10 mouse cellular contexts compared by ENCODE assay signal in the genomic region with DNA sequence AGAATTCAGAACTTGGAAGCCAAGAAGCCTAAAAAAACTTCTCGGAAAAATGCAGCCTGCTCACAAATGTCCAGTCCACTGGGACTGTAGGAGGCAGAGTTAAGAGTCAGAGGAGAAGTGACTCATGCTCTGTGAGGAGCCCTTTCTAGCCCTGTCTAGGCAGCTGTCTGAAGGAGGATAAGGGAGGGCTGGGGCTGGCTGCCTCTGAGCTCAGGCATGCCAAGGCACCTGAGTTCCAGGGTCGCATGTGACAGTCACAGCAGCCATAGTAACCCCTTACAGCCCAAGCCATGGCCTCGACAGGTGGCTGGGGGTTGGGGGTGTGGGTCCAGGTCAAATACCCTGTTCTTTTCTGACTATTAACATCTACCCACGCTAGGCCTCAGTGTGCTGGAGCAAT. TPM values are rescaled to one million over a fixed set of nuclear protein-coding genes. Genes with fewer than 3 reads are reported as not detected.
DNase-seq lines count a peak whose midpoint lies in the region; ATAC-seq lines count a peak whose summit lies in the region.
"Had no signal": no experiment of that assay in that cellular context is flagged by ENCODE, and none has a peak within 500 bp of the region (broad histone marks: within the 10 kb centered on the region; RNA-seq: fewer than 3 reads in every experiment).

No protein-coding gene starts in this region.

- peaks cover 45% of the 10 kb centered on the region for H3K4me1 ChIP-seq in megakaryocyte, embryonic 14.5 days
- no peaks in the 10 kb centered on the region for H3K4me1 ChIP-seq in hindbrain, embryonic 11.5 days (replicated peaks; ENCODE audit: control insufficient read depth, insufficient read depth, low read length)

- no peak overlapping the region for H3K27ac ChIP-seq in hindbrain, embryonic 11.5 days (ENCODE audit: low read depth, low read length)

- H3K36me3 ChIP-seq in megakaryocyte, embryonic 14.5 days (replicated peaks; ENCODE audit: low read length) = peaks cover 53% of the 10 kb centered on the region
- H3K36me3 ChIP-seq in hindbrain, embryonic 11.5 days (ENCODE audit: control insufficient read depth, insufficient read depth, low read length) = no peaks in the 10 kb centered on the region

- H3K27me3 ChIP-seq in megakaryocyte, embryonic 14.5 days (replicated peaks) = no peaks in the 10 kb centered on the region
- H3K27me3 ChIP-seq in hindbrain, embryonic 11.5 days (ENCODE audit: control insufficient read depth, insufficient read depth, low read length) = no peaks in the 10 kb centered on the region

- H3K4me2 ChIP-seq in hindbrain, embryonic 11.5 days (replicated peaks; ENCODE audit: low read depth, low read length) = no peak overlapping the region
- H3K4me2 ChIP-seq: liver, embryonic 11.5 days had no signal

- no peaks in the 10 kb centered on the region for H3K9me3 ChIP-seq in megakaryocyte, embryonic 14.5 days
- H3K9me3 ChIP-seq in hindbrain, embryonic 11.5 days (ENCODE audit: control insufficient read depth, low read length) = no peaks in the 10 kb centered on the region

- WGBS in hindbrain, embryonic 11.5 days = 79% methylated on average over 4 of the region's 4 CpGs

- no peak overlapping the region for H3K9ac ChIP-seq in hindbrain, embryonic 11.5 days (ENCODE audit: low read depth, low read length)

- DNase-seq in adrenal gland, adult 2 months = peak; percentile 68
- DNase-seq in gastrocnemius, postnatal 36 days = peak; percentile 46 to 55
- DNase-seq in lung, postnatal 14 days = peak; percentile 41
- no peak for DNase-seq in hindbrain, embryonic 11.5 days (ENCODE audit: low spot score)
- DNase-seq in layer of hippocampus, adult 18-20 months (ENCODE audit: low spot score in 2 of 2) = no peak
- no peak for DNase-seq in T-cell, adult 2 months (ENCODE audit: low spot score)

- intact Hi-C loops in gastrocnemius, postnatal 36 days (cut with DNase I) = no loop called here

- no peak for ATAC-seq in megakaryocyte, adult 5-6 weeks (ENCODE audit: poor library complexity, severe bottlenecking)
- no peak for ATAC-seq in hindbrain, embryonic 11.5 days (ENCODE audit: low FRiP score)
- ATAC-seq: forebrain, embryonic 16.5 days had no signal

- peak overlapping the region; percentile 35 for H3K4me3 ChIP-seq in megakaryocyte, embryonic 14.5 days (replicated peaks)
- no peak overlapping the region for H3K4me3 ChIP-seq in hindbrain, embryonic 11.5 days (ENCODE audit: low read depth, low read length)

RNA-seq across cellular contexts. Expression of gene Efhc1, which starts 57.5 kb away (rescaled TPM):
- 0.78 TPM in 1 of 2 replicates, not detected in the other for polyA plus RNA-seq in megakaryocyte, embryonic 14.5 days (2012; ENCODE audit: insufficient read depth, low replicate concordance)
- 0.21 and 0.85 TPM in 2 replicates for total RNA-seq in megakaryocyte, adult 5-6 weeks (2015)
- not detected in 2 replicates for total RNA-seq in megakaryocyte, adult 5-6 weeks (2017)
- 1 to 10 TPM; 1.7 to 2.1 TPM for total RNA-seq in adrenal gland, adult 2 months (2021)
- polyA plus RNA-seq in adrenal gland, adult 2 months (2012; rRNA removed) = 0.35 and 0.41 TPM in 2 replicates
- total RNA-seq in gastrocnemius, postnatal 36 days (2021) = under 1 TPM; 0.36 to 0.81 TPM
- polyA plus RNA-seq in hindbrain, embryonic 11.5 days (2014; fragmentation: Nextera tagmentation; extraction: Ambion mirVana) = 4.0 and 4.3 TPM in 2 replicates
- 1 to 10 TPM; 1.2 to 1.8 TPM for total RNA-seq in layer of hippocampus, adult 18-20 months (2021)

Comparison
In these comparisons a context has a peak if more than half of its experiments do, and no peak if none do; other contexts are left out.
1. DNase-seq: peak in adrenal gland, adult 2 months (single experiment), gastrocnemius, postnatal 36 days (2 of 2) and lung, postnatal 14 days (single experiment); none in hindbrain, embryonic 11.5 days (single experiment), layer of hippocampus, adult 18-20 months (0 of 2) and T-cell, adult 2 months (single experiment).